Mouse (Mus musculus): ENCODE data around the gene Zfp810. TPM values are rescaled to one million over a fixed set of nuclear protein-coding genes. Genes with fewer than 3 reads are reported as not detected.

Gene Zfp810
- polyA plus RNA-seq, 1 experiment from 2014 or later, result 13.3 TPM

- no peaks in the 10 kb centered on the region for H3K27me3 ChIP-seq (ENCODE audit: control insufficient read depth, insufficient read depth, low read length)
- no peak for ATAC-seq (replicated peaks; ENCODE audit: extremely low read depth, insufficient read depth, low FRiP score)
- no peak overlapping the region for H3K9ac ChIP-seq (ENCODE audit: low read length)
- H3K4me3 ChIP-seq (ENCODE audit: low read length), result no peak overlapping the region
- H3K4me2 ChIP-seq (ENCODE audit: low read depth, low read length), result no peak overlapping the region
- H3K36me3 ChIP-seq (ENCODE audit: control insufficient read depth, insufficient read depth), result peaks cover 80% of the 10 kb centered on the region
- WGBS, result 94% methylated on average over 4 of the region's 4 CpGs
- H3K9me3 ChIP-seq (replicated peaks; ENCODE audit: control insufficient read depth, low read length), result peaks cover 15% of the 10 kb centered on the region
- no peaks in the 10 kb centered on the region for H3K4me1 ChIP-seq (ENCODE audit: control insufficient read depth, insufficient read depth, low read length)
- H3K27ac ChIP-seq (ENCODE audit: low read length), result no peak overlapping the region
Observed at GRCm38 (mm10) chr9:22240001-22240400, 67.4 kb downstream of the Zfp810 start.

GRCm38 (mm10) chr9:22230556-22230955 lies 76.9 kb downstream of the Zfp810 start:
- H3K9me3 ChIP-seq (replicated peaks; ENCODE audit: control insufficient read depth, low read length), result peaks cover 3% of the 10 kb centered on the region; the same call in 1 of the 2 replicates
- peaks cover 12% of the 10 kb centered on the region for H3K4me1 ChIP-seq (ENCODE audit: control insufficient read depth, insufficient read depth, low read length)
- no peak overlapping the region for H3K27ac ChIP-seq (ENCODE audit: low read length)
- no peaks in the 10 kb centered on the region for H3K27me3 ChIP-seq (ENCODE audit: control insufficient read depth, insufficient read depth, low read length)
- no peak for ATAC-seq (replicated peaks; ENCODE audit: extremely low read depth, insufficient read depth, low FRiP score)
- H3K36me3 ChIP-seq (ENCODE audit: control insufficient read depth, insufficient read depth), result peaks cover 9% of the 10 kb centered on the region
- no peak overlapping the region for H3K4me3 ChIP-seq (ENCODE audit: low read length)
- no peak overlapping the region for H3K4me2 ChIP-seq (ENCODE audit: low read depth, low read length)
- H3K9ac ChIP-seq (ENCODE audit: low read length), result no peak overlapping the region

GRCm38 (mm10) chr9:22230061-22230460 lies 77.4 kb downstream of the Zfp810 start:
- Histone ChIP-seq H3K9me3 (replicated peaks; ENCODE audit: control insufficient read depth, low read length) (peaks cover 3% of the 10 kb centered on the region; the same call in 1 of the 2 replicates), H3K4me3 (ENCODE audit: low read length) (no peak overlapping the region), H3K4me2 (ENCODE audit: low read depth, low read length) (no peak overlapping the region), H3K27ac (ENCODE audit: low read length) (no peak overlapping the region), H3K36me3 (ENCODE audit: control insufficient read depth, insufficient read depth) (peaks cover 5% of the 10 kb centered on the region), H3K27me3 (ENCODE audit: control insufficient read depth, insufficient read depth, low read length) (no peaks in the 10 kb centered on the region), H3K4me1 (ENCODE audit: control insufficient read depth, insufficient read depth, low read length) (peaks cover 12% of the 10 kb centered on the region), H3K9ac (ENCODE audit: low read length) (no peak overlapping the region)
- WGBS, result 76% methylated on average over 3 of the region's 3 CpGs
- ATAC-seq (replicated peaks; ENCODE audit: extremely low read depth, insufficient read depth, low FRiP score), result no peak

GRCm38 (mm10) chr9:22229386-22230026 lies 77.9 kb downstream of the Zfp810 start:
- Histone ChIP-seq H3K4me3 (ENCODE audit: low read length) (no peak overlapping the region), H3K27ac (ENCODE audit: low read length) (no peak overlapping the region), H3K9ac (ENCODE audit: low read length) (no peak overlapping the region), H3K36me3 (ENCODE audit: control insufficient read depth, insufficient read depth) (0 out of 2 replicates have a peak, but pooled peaks cover 2% of the 10 kb centered on the region), H3K4me1 (ENCODE audit: control insufficient read depth, insufficient read depth, low read length) (peaks cover 12% of the 10 kb centered on the region), H3K27me3 (ENCODE audit: control insufficient read depth, insufficient read depth, low read length) (no peaks in the 10 kb centered on the region), H3K9me3 (replicated peaks; ENCODE audit: control insufficient read depth, low read length) (peaks cover 3% of the 10 kb centered on the region; the same call in 1 of the 2 replicates), H3K4me2 (ENCODE audit: low read depth, low read length) (no peak overlapping the region)
- ATAC-seq (replicated peaks; ENCODE audit: extremely low read depth, insufficient read depth, low FRiP score), result no peak
- WGBS, result 81% methylated on average over 7 of the region's 7 CpGs

- Histone ChIP-seq H3K9ac (ENCODE audit: low read length) (no peak overlapping the region), H3K27me3 (ENCODE audit: control insufficient read depth, insufficient read depth, low read length) (no peaks in the 10 kb centered on the region), H3K9me3 (replicated peaks; ENCODE audit: control insufficient read depth, low read length) (peaks cover 3% of the 10 kb centered on the region; the same call in 1 of the 2 replicates), H3K4me3 (ENCODE audit: low read length) (peak overlapping the region; percentile 90), H3K27ac (ENCODE audit: low read length) (peak overlapping the region; percentile 59), H3K4me1 (ENCODE audit: control insufficient read depth, insufficient read depth, low read length) (peaks cover 5% of the 10 kb centered on the region; the same call in 1 of the 2 replicates), H3K36me3 (ENCODE audit: control insufficient read depth, insufficient read depth) (0 out of 2 replicates have a peak, but pooled peaks cover 2% of the 10 kb centered on the region), H3K4me2 (ENCODE audit: low read depth, low read length) (peak overlapping the region; percentile 76)
- 47% methylated on average over 15 of the region's 15 CpGs for WGBS
- ATAC-seq (replicated peaks; ENCODE audit: extremely low read depth, insufficient read depth, low FRiP score), result no peak
Observed at GRCm38 (mm10) chr9:22226846-22227245, 80.6 kb downstream of the Zfp810 start.

Other genes with a start within 250 kb of the Zfp810 start
- gene Gm49318, start 236.4 kb downstream of the Zfp810 start, polyA plus RNA-seq (2015; fragmentation: Nextera tagmentation; extraction: Ambion mirVana), result not detected in 2 replicates
- 10.4 and 10.7 TPM in 2 replicates for gene Zfp653, start 236.3 kb downstream of the Zfp810 start, polyA plus RNA-seq (2015; fragmentation: Nextera tagmentation; extraction: Ambion mirVana)
- gene Ecsit, start 222.2 kb downstream of the Zfp810 start, polyA plus RNA-seq (2015; fragmentation: Nextera tagmentation; extraction: Ambion mirVana), result 68.8 and 73.1 TPM in 2 replicates
- gene Cnn1, start 208.4 kb downstream of the Zfp810 start, polyA plus RNA-seq (2015; fragmentation: Nextera tagmentation; extraction: Ambion mirVana), result 140 and 164 TPM in 2 replicates
- gene Elof1, start 190.5 kb downstream of the Zfp810 start, polyA plus RNA-seq (2015; fragmentation: Nextera tagmentation; extraction: Ambion mirVana), result 111 and 117 TPM in 2 replicates
- 5.5 and 8.7 TPM in 2 replicates for gene Acp5, start 171.9 kb downstream of the Zfp810 start, polyA plus RNA-seq (2015; fragmentation: Nextera tagmentation; extraction: Ambion mirVana)
- 49.0 and 49.8 TPM in 2 replicates for gene Pigyl, start 150.8 kb downstream of the Zfp810 start, polyA plus RNA-seq (2015; fragmentation: Nextera tagmentation; extraction: Ambion mirVana)
- gene Zfp872, start 119.6 kb downstream of the Zfp810 start, polyA plus RNA-seq (2015; fragmentation: Nextera tagmentation; extraction: Ambion mirVana), result 0.22 and 0.26 TPM in 2 replicates
- 21.7 and 22.0 TPM in 2 replicates for gene Zfp809, start 81.9 kb downstream of the Zfp810 start, polyA plus RNA-seq (2015; fragmentation: Nextera tagmentation; extraction: Ambion mirVana)
- 4.3 and 4.4 TPM in 2 replicates for gene Zfp599, start 47.8 kb downstream of the Zfp810 start, polyA plus RNA-seq (2015; fragmentation: Nextera tagmentation; extraction: Ambion mirVana)
- gene Anln, start 81.5 kb upstream of the Zfp810 start, polyA plus RNA-seq (2015; fragmentation: Nextera tagmentation; extraction: Ambion mirVana), result 53.7 and 54.6 TPM in 2 replicates
- gene 9530077C05Rik, start 103.9 kb upstream of the Zfp810 start, polyA plus RNA-seq (2015; fragmentation: Nextera tagmentation; extraction: Ambion mirVana), result 3.0 and 3.7 TPM in 2 replicates
- gene Gm17545, start 146.6 kb upstream of the Zfp810 start, polyA plus RNA-seq (2015; fragmentation: Nextera tagmentation; extraction: Ambion mirVana), result not detected in 2 replicates
- gene Rp9, start 162.1 kb upstream of the Zfp810 start, polyA plus RNA-seq (2015; fragmentation: Nextera tagmentation; extraction: Ambion mirVana), result 47.3 and 48.4 TPM in 2 replicates
- 7.9 and 8.1 TPM in 2 replicates for gene Bbs9, start 168.1 kb upstream of the Zfp810 start, polyA plus RNA-seq (2015; fragmentation: Nextera tagmentation; extraction: Ambion mirVana)